In genomic region chrX:9200380-9200917, GRCm38 (mm10) we compare ENCODE assay signal across 7 mouse cellular contexts. TPM values are rescaled to one million over a fixed set of nuclear protein-coding genes. Genes with fewer than 3 reads are reported as not detected.
DNase-seq lines count a peak whose midpoint lies in the region; ATAC-seq lines count a peak whose summit lies in the region.

No protein-coding gene starts in this region.

- no peaks in the 10 kb centered on the region for H3K36me3 ChIP-seq in embryonic facial prominence, embryonic 15.5 days
- no peaks in the 10 kb centered on the region for H3K36me3 ChIP-seq in hindbrain, embryonic 11.5 days (ENCODE audit: control insufficient read depth, insufficient read depth, low read length)
- H3K36me3 ChIP-seq in limb, embryonic 12.5 days, result no peaks in the 10 kb centered on the region
- no peaks in the 10 kb centered on the region for H3K36me3 ChIP-seq in midbrain, embryonic 15.5 days (replicated peaks)

- ATAC-seq in embryonic facial prominence, embryonic 15.5 days (ENCODE audit: insufficient number of reproducible peaks, low FRiP score, low TSS enrichment, low read depth), result peak; percentile 34; the same call in 1 of the 2 replicates
- peak; percentile 69 for ATAC-seq in hindbrain, embryonic 11.5 days (ENCODE audit: low FRiP score)
- peak; percentile 52; the same call in 1 of the 2 replicates for ATAC-seq in limb, embryonic 12.5 days (ENCODE audit: insufficient number of reproducible peaks, insufficient read depth, low FRiP score, low TSS enrichment, low read depth)
- peak; percentile 76 for ATAC-seq in midbrain, embryonic 15.5 days (replicated peaks)

- H3K27me3 ChIP-seq in embryonic facial prominence, embryonic 15.5 days, result peaks cover 8% of the 10 kb centered on the region
- peaks cover 11% of the 10 kb centered on the region for H3K27me3 ChIP-seq in hindbrain, embryonic 11.5 days (ENCODE audit: control insufficient read depth, insufficient read depth, low read length)
- H3K27me3 ChIP-seq in limb, embryonic 12.5 days, result peaks cover 19% of the 10 kb centered on the region
- H3K27me3 ChIP-seq in midbrain, embryonic 15.5 days (replicated peaks), result no peaks in the 10 kb centered on the region

- H3K9me3 ChIP-seq in embryonic facial prominence, embryonic 15.5 days (replicated peaks), result no peaks in the 10 kb centered on the region
- no peaks in the 10 kb centered on the region for H3K9me3 ChIP-seq in hindbrain, embryonic 11.5 days (ENCODE audit: control insufficient read depth, low read length)
- H3K9me3 ChIP-seq in limb, embryonic 12.5 days, result no peaks in the 10 kb centered on the region
- no peaks in the 10 kb centered on the region for H3K9me3 ChIP-seq in midbrain, embryonic 15.5 days

- H3K4me1 ChIP-seq in embryonic facial prominence, embryonic 15.5 days, result no peaks in the 10 kb centered on the region
- no peaks in the 10 kb centered on the region for H3K4me1 ChIP-seq in hindbrain, embryonic 11.5 days (replicated peaks; ENCODE audit: control insufficient read depth, insufficient read depth, low read length)
- H3K4me1 ChIP-seq in limb, embryonic 12.5 days (replicated peaks), result no peaks in the 10 kb centered on the region
- no peaks in the 10 kb centered on the region for H3K4me1 ChIP-seq in midbrain, embryonic 15.5 days

- peak overlapping the region; percentile 44 for H3K4me3 ChIP-seq in embryonic facial prominence, embryonic 15.5 days (replicated peaks)
- H3K4me3 ChIP-seq in hindbrain, embryonic 11.5 days (ENCODE audit: low read depth, low read length), result peak overlapping the region; percentile 35
- H3K4me3 ChIP-seq in limb, embryonic 12.5 days (replicated peaks), result peak overlapping the region; percentile 43
- peak overlapping the region; percentile 52 for H3K4me3 ChIP-seq in midbrain, embryonic 15.5 days

- peak; percentile 85 for DNase-seq in NIH3T3 (ENCODE audit: low read depth)
- DNase-seq in adrenal gland, postnatal 4 days (ENCODE audit: low spot score in 2 of 2), result peak; percentile 5 to 14
- DNase-seq in hindbrain, embryonic 11.5 days (ENCODE audit: low spot score), result peak; percentile 61
- peak; percentile 80 for DNase-seq in testis, postnatal 10 days (ENCODE audit: low spot score)

- H3K27ac ChIP-seq in embryonic facial prominence, embryonic 15.5 days (replicated peaks), result no peak overlapping the region
- H3K27ac ChIP-seq in hindbrain, embryonic 11.5 days (ENCODE audit: low read depth, low read length), result no peak overlapping the region
- H3K27ac ChIP-seq in limb, embryonic 12.5 days, result no peak overlapping the region
- peak overlapping the region; percentile 56 for H3K27ac ChIP-seq in midbrain, embryonic 15.5 days

- H3K9ac ChIP-seq in embryonic facial prominence, embryonic 15.5 days, result no peak overlapping the region
- H3K9ac ChIP-seq in hindbrain, embryonic 11.5 days (ENCODE audit: low read depth, low read length), result peak overlapping the region; percentile 23; the same call in 1 of the 2 replicates
- peak overlapping the region; percentile 40; the same call in 1 of the 2 replicates for H3K9ac ChIP-seq in limb, embryonic 12.5 days (replicated peaks)
- H3K9ac ChIP-seq in midbrain, embryonic 15.5 days, result peak overlapping the region; percentile 46

- WGBS in embryonic facial prominence, embryonic 15.5 days, result 15% methylated on average over 65 of the region's 72 CpGs
- 19% methylated on average over 25 of the region's 72 CpGs for WGBS in hindbrain, embryonic 11.5 days
- WGBS in limb, embryonic 12.5 days, result 16% methylated on average over 53 of the region's 72 CpGs
- WGBS in midbrain, embryonic 15.5 days, result 23% methylated on average over 67 of the region's 72 CpGs

- H3K4me2 ChIP-seq in embryonic facial prominence, embryonic 15.5 days (replicated peaks), result peak overlapping the region; percentile 71
- peak overlapping the region; percentile 49 for H3K4me2 ChIP-seq in hindbrain, embryonic 11.5 days (replicated peaks; ENCODE audit: low read depth, low read length)
- H3K4me2 ChIP-seq in limb, embryonic 12.5 days, result peak overlapping the region; percentile 59
- H3K4me2 ChIP-seq in midbrain, embryonic 15.5 days, result peak overlapping the region; percentile 63

RNA-seq across cellular contexts. Expression of gene Lancl3, which starts 0.7 kb away (rescaled TPM):
- total RNA-seq in adrenal gland, postnatal 4 days (2021), result 1 to 10 TPM; 2.1 to 2.6 TPM
- polyA plus RNA-seq in embryonic facial prominence, embryonic 15.5 days (2015; fragmentation: Nextera tagmentation; extraction: Ambion mirVana), result 0.88 and 0.96 TPM in 2 replicates
- 0.73 and 1.0 TPM in 2 replicates for polyA plus RNA-seq in hindbrain, embryonic 11.5 days (2014; fragmentation: Nextera tagmentation; extraction: Ambion mirVana)
- 0.45 and 0.69 TPM in 2 replicates for polyA plus RNA-seq in limb, embryonic 12.5 days (2016; fragmentation: Nextera tagmentation; extraction: Ambion mirVana)
- polyA plus RNA-seq in midbrain, embryonic 15.5 days (2015; fragmentation: Nextera tagmentation; extraction: Ambion mirVana), result 5.3 and 5.8 TPM in 2 replicates

RNA-seq across cellular contexts. Expression of gene Gm14862, which starts 56.2 kb away (rescaled TPM):
- total RNA-seq in adrenal gland, postnatal 4 days (2021), result not detected
- polyA plus RNA-seq in embryonic facial prominence, embryonic 15.5 days (2015; fragmentation: Nextera tagmentation; extraction: Ambion mirVana), result not detected in 2 replicates
- polyA plus RNA-seq in hindbrain, embryonic 11.5 days (2014; fragmentation: Nextera tagmentation; extraction: Ambion mirVana), result 0.25 TPM in 1 of 2 replicates, not detected in the other
- not detected in 2 replicates for polyA plus RNA-seq in limb, embryonic 12.5 days (2016; fragmentation: Nextera tagmentation; extraction: Ambion mirVana)
- not detected in 2 replicates for polyA plus RNA-seq in midbrain, embryonic 15.5 days (2015; fragmentation: Nextera tagmentation; extraction: Ambion mirVana)

Comparison
In these comparisons a context has a peak if more than half of its experiments do, and no peak if none do; other contexts are left out.
1. DNase-seq: peak in every context shown above with its lines; median percentile 85 in NIH3T3; 80 in testis, postnatal 10 days; 61 in hindbrain, embryonic 11.5 days; 10 in adrenal gland, postnatal 4 days.